Mouse (Mus musculus): ENCODE results near the gene Zfand3. TPM values are rescaled to one million over a fixed set of nuclear protein-coding genes. Genes with fewer than 3 reads are reported as not detected.

Gene Zfand3
- polyA plus RNA-seq, 1 experiment from 2014 or later: 59.5 TPM

DNA sequence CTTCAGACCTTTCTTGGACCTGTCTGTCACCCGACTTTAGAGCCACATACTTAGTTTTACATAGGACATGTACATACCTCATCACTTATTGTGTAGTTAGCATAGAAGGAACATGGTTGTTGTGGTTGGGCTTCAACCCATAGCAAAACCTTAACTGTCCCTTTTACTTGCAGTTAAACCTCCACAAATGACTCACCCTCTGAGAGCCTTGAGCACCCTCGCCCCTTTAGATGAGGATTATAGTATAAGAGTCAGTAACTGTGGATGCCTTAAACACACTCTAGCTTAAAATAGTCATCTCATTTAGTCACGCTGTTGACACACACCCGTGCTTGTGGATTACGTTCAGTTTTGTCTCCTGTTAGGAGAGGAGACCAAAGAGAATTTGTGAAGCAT, 47.8 kb downstream of the Zfand3 start:
- 88% methylated on average over 5 of the region's 5 CpGs for WGBS

GRCm38 (mm10) chr17:30053463-30053862, 48.9 kb downstream of the Zfand3 start:
- Histone ChIP-seq H3K4me2 (ENCODE audit: low read length) (no peak overlapping the region), H3K36me3 (ENCODE audit: control insufficient read depth, insufficient read depth, low read length) (no peaks in the 10 kb centered on the region), H3K4me1 (ENCODE audit: control insufficient read depth, insufficient read depth, low read length) (peaks cover 5% of the 10 kb centered on the region; the same call in 1 of the 2 replicates), H3K27me3 (replicated peaks; ENCODE audit: control insufficient read depth, insufficient read depth, low read length) (no peaks in the 10 kb centered on the region), H3K4me3 (ENCODE audit: low read depth, low read length) (no peak overlapping the region), H3K9ac (ENCODE audit: low read length) (no peak overlapping the region), H3K9me3 (replicated peaks; ENCODE audit: control insufficient read depth, low read length) (no peaks in the 10 kb centered on the region), H3K27ac (ENCODE audit: low read depth, low read length) (no peak overlapping the region)
- ATAC-seq (no peak), DNase-seq (ENCODE audit: low spot score) (no peak)
- WGBS: 85% methylated on average over 9 of the region's 9 CpGs

More for the DNA sequence above, 47.8 kb downstream of the Zfand3 start:
- Histone ChIP-seq H3K4me3 (ENCODE audit: low read depth, low read length) (no peak overlapping the region), H3K27me3 (replicated peaks; ENCODE audit: control insufficient read depth, insufficient read depth, low read length) (no peaks in the 10 kb centered on the region), H3K27ac (ENCODE audit: low read depth, low read length) (no peak overlapping the region), H3K36me3 (ENCODE audit: control insufficient read depth, insufficient read depth, low read length) (no peaks in the 10 kb centered on the region), H3K4me2 (ENCODE audit: low read length) (no peak overlapping the region), H3K9me3 (replicated peaks; ENCODE audit: control insufficient read depth, low read length) (no peaks in the 10 kb centered on the region), H3K9ac (ENCODE audit: low read length) (no peak overlapping the region), H3K4me1 (ENCODE audit: control insufficient read depth, insufficient read depth, low read length) (peaks cover 5% of the 10 kb centered on the region; the same call in 1 of the 2 replicates)
- ATAC-seq (peak; percentile 23; the same call in 1 of the 2 replicates), DNase-seq (ENCODE audit: low spot score) (no peak)

DNA sequence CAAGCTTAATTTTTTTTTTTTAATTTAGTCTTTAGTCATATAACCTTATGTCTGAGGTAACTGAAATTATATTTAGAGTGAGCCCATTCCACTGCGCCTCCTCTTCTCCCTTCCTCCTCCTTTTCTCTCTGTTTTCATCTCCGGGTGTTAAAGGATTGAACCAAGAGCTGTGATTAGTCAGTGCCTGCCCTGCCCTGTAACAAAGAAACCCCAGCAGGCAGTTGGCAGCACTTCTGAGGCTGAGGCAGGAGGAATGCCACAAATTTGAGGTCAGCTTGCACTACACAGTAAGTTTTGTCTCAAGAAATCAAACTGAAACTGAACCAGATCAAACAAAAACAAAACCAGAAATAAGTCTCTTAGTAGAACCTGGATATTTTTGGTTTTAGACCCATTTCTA, 49.3 kb downstream of the Zfand3 start:
- Histone ChIP-seq H3K27me3 (replicated peaks; ENCODE audit: control insufficient read depth, insufficient read depth, low read length) (no peaks in the 10 kb centered on the region), H3K36me3 (ENCODE audit: control insufficient read depth, insufficient read depth, low read length) (no peaks in the 10 kb centered on the region), H3K4me1 (ENCODE audit: control insufficient read depth, insufficient read depth, low read length) (peaks cover 6% of the 10 kb centered on the region; the same call in 1 of the 2 replicates), H3K4me2 (ENCODE audit: low read length) (no peak overlapping the region), H3K9me3 (replicated peaks; ENCODE audit: control insufficient read depth, low read length) (no peaks in the 10 kb centered on the region), H3K27ac (ENCODE audit: low read depth, low read length) (no peak overlapping the region), H3K4me3 (ENCODE audit: low read depth, low read length) (no peak overlapping the region), H3K9ac (ENCODE audit: low read length) (no peak overlapping the region)
- no peak for ATAC-seq
- 84% methylated on average over 2 of the region's 2 CpGs for WGBS
- no peak for DNase-seq (ENCODE audit: low spot score)

DNA sequence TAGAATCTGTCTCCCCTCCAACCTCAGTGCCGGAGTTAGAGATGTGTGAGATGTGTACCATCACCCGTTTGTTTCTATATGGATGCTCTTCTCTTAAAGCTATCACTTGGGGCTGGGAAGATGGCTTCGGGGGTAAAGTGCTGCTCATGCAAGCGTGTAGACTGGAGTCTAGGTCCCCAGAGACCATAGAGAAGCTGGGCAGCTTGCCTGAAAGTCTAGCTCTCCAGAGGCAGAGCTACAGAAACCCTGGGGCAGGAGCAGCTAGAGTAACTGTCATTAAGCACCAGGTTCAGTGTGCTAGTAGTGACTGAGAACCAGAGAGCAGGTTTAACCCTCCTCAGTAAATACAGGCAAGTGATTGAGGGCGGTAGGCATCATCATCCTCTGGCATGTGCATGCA, 51.7 kb downstream of the Zfand3 start:
- ATAC-seq: no peak
- 91% methylated on average over 5 of the region's 5 CpGs for WGBS
- no peaks in the 10 kb centered on the region for H3K27me3 ChIP-seq (replicated peaks; ENCODE audit: control insufficient read depth, insufficient read depth, low read length)
- no peak overlapping the region for H3K4me3 ChIP-seq (ENCODE audit: low read depth, low read length)
- H3K9me3 ChIP-seq (replicated peaks; ENCODE audit: control insufficient read depth, low read length): no peaks in the 10 kb centered on the region
- H3K9ac ChIP-seq (ENCODE audit: low read length): no peak overlapping the region
- no peak for DNase-seq (ENCODE audit: low spot score)
- no peak overlapping the region for H3K27ac ChIP-seq (ENCODE audit: low read depth, low read length)
- H3K36me3 ChIP-seq (ENCODE audit: control insufficient read depth, insufficient read depth, low read length): 0 out of 2 replicates have a peak, but pooled peaks cover 2% of the 10 kb centered on the region
- no peak overlapping the region for H3K4me2 ChIP-seq (ENCODE audit: low read length)
- H3K4me1 ChIP-seq (ENCODE audit: control insufficient read depth, insufficient read depth, low read length): peaks cover 9% of the 10 kb centered on the region; the same call in 1 of the 2 replicates

DNA sequence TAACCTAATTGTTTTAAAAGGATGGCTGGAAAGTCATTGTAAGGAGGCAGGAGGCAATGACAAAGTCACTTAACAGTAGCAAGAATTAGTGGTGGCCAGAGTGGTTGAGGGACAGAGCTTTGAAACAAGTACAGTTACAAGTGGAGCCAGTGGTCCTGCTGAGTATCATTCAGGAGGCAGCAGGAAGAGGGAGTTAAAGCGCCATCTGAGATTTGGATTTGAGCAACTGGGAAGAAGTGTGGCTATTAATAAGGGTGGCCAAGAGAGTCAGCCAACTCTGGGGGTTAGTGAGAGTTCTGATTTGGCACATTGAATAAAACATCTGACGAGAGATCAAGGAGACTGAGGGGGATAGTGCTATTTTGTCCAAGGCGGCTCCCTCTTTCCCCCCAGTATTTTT, 54.1 kb downstream of the Zfand3 start:
- Histone ChIP-seq H3K27me3 (replicated peaks; ENCODE audit: control insufficient read depth, insufficient read depth, low read length) (no peaks in the 10 kb centered on the region), H3K9me3 (replicated peaks; ENCODE audit: control insufficient read depth, low read length) (no peaks in the 10 kb centered on the region), H3K4me1 (ENCODE audit: control insufficient read depth, insufficient read depth, low read length) (0 out of 2 replicates have a peak, but pooled peaks cover 4% of the 10 kb centered on the region), H3K36me3 (ENCODE audit: control insufficient read depth, insufficient read depth, low read length) (0 out of 2 replicates have a peak, but pooled peaks cover 2% of the 10 kb centered on the region), H3K4me2 (ENCODE audit: low read length) (no peak overlapping the region), H3K9ac (ENCODE audit: low read length) (no peak overlapping the region), H3K4me3 (ENCODE audit: low read depth, low read length) (no peak overlapping the region), H3K27ac (ENCODE audit: low read depth, low read length) (no peak overlapping the region)
- WGBS: 74% methylated on average over 3 of the region's 3 CpGs
- no peak for ATAC-seq
- DNase-seq (ENCODE audit: low spot score): no peak

GRCm38 (mm10) chr17:30059066-30059465, 54.5 kb downstream of the Zfand3 start:
- ATAC-seq (no peak), DNase-seq (ENCODE audit: low spot score) (no peak)
- H3K9me3 ChIP-seq (replicated peaks; ENCODE audit: control insufficient read depth, low read length): no peaks in the 10 kb centered on the region
- H3K9ac ChIP-seq (ENCODE audit: low read length): no peak overlapping the region
- no peak overlapping the region for H3K27ac ChIP-seq (ENCODE audit: low read depth, low read length)
- peaks cover 7% of the 10 kb centered on the region; the same call in 1 of the 2 replicates for H3K4me1 ChIP-seq (ENCODE audit: control insufficient read depth, insufficient read depth, low read length)
- no peak overlapping the region for H3K4me2 ChIP-seq (ENCODE audit: low read length)
- H3K36me3 ChIP-seq (ENCODE audit: control insufficient read depth, insufficient read depth, low read length): 0 out of 2 replicates have a peak, but pooled peaks cover 2% of the 10 kb centered on the region
- 88% methylated on average over 5 of the region's 5 CpGs for whole genome bisulfite sequencing
- no peaks in the 10 kb centered on the region for H3K27me3 ChIP-seq (replicated peaks; ENCODE audit: control insufficient read depth, insufficient read depth, low read length)
- H3K4me3 ChIP-seq (ENCODE audit: low read depth, low read length): no peak overlapping the region

DNA sequence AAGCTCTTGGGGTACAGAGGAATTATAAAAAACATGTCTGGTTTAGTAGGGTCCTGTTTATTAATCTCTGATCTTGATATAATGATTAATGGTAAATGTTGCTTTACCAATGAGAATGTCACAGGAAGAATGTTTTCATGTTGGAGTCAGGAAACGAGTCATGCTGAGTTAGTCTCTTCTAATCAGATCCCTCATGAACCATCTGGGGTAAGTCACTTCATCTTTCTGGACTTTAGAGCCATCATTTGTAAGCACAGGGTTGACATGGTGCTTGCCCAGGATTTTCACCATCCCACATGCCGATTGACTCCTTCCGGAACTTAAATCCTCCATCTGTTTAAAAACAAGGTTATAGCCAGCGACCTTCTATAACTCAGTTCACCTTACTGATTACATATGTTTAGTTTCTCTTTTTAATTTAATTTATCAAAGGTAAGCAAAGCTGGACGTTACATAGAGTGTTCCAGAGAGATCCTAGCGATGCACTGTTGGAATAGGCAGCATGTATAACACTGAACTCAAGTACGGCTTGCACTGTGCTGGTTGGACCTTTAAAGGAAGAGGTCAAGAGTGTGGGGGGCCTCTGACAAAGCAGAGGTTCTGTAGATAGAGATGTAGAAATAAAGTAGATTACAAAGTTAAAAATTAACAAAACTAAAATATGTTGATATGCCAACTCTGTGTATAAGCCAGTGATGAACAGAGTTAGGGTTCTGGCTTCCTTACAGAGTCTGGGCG, 56.7 kb downstream of the Zfand3 start:
- Histone ChIP-seq H3K9ac (ENCODE audit: low read length) (no peak overlapping the region), H3K36me3 (ENCODE audit: control insufficient read depth, insufficient read depth, low read length) (0 out of 2 replicates have a peak, but pooled peaks cover 2% of the 10 kb centered on the region), H3K4me2 (ENCODE audit: low read length) (no peak overlapping the region), H3K27me3 (replicated peaks; ENCODE audit: control insufficient read depth, insufficient read depth, low read length) (no peaks in the 10 kb centered on the region), H3K9me3 (replicated peaks; ENCODE audit: control insufficient read depth, low read length) (no peaks in the 10 kb centered on the region), H3K4me1 (ENCODE audit: control insufficient read depth, insufficient read depth, low read length) (peaks cover 16% of the 10 kb centered on the region), H3K27ac (ENCODE audit: low read depth, low read length) (no peak overlapping the region), H3K4me3 (ENCODE audit: low read depth, low read length) (no peak overlapping the region)
- ATAC-seq: no peak
- WGBS: 92% methylated on average over 8 of the region's 8 CpGs
- DNase-seq (ENCODE audit: low spot score): no peak

GRCm38 (mm10) chr17:30063849-30064248, 59.3 kb downstream of the Zfand3 start:
- H3K9ac ChIP-seq (ENCODE audit: low read length): no peak overlapping the region
- H3K4me1 ChIP-seq (ENCODE audit: control insufficient read depth, insufficient read depth, low read length): peaks cover 16% of the 10 kb centered on the region
- no peak for ATAC-seq
- DNase-seq (ENCODE audit: low spot score): no peak
- H3K27me3 ChIP-seq (replicated peaks; ENCODE audit: control insufficient read depth, insufficient read depth, low read length): no peaks in the 10 kb centered on the region
- H3K36me3 ChIP-seq (ENCODE audit: control insufficient read depth, insufficient read depth, low read length): 0 out of 2 replicates have a peak, but pooled peaks cover 2% of the 10 kb centered on the region
- WGBS: 8% methylated on average over 3 of the region's 3 CpGs
- no peak overlapping the region for H3K4me3 ChIP-seq (ENCODE audit: low read depth, low read length)
- H3K27ac ChIP-seq (ENCODE audit: low read depth, low read length): no peak overlapping the region; the same call in 1 of the 2 replicates
- H3K9me3 ChIP-seq (replicated peaks; ENCODE audit: control insufficient read depth, low read length): no peaks in the 10 kb centered on the region
- no peak overlapping the region for H3K4me2 ChIP-seq (ENCODE audit: low read length)

DNA sequence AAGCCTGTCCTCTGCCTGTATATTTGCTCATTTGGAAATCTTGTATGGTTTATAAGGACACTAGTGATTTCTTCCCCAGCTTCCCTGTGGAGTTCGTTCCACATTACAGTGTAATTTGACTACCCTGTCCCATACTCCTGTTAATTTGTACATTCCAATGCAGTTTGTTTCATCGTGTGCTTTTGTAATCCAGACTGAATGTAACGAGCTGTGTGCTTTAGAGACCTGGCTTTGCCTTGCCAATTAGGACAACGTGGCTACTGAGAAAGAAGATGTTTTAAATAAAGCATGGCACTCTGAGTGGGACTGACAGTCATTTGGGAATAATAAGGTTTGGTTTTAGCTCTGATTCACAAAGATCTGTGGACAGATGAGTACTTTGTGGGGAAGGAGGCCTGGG, 60.2 kb downstream of the Zfand3 start:
- no peaks in the 10 kb centered on the region for H3K9me3 ChIP-seq (replicated peaks; ENCODE audit: control insufficient read depth, low read length)
- H3K27me3 ChIP-seq (replicated peaks; ENCODE audit: control insufficient read depth, insufficient read depth, low read length): no peaks in the 10 kb centered on the region
- ATAC-seq (peak; percentile 55; the same call in 1 of the 2 replicates), DNase-seq (ENCODE audit: low spot score) (peak; percentile 61)
- H3K9ac ChIP-seq (ENCODE audit: low read length): peak overlapping the region; percentile 13; the same call in 1 of the 2 replicates
- no peak overlapping the region for H3K4me3 ChIP-seq (ENCODE audit: low read depth, low read length)
- 7% methylated on average over 4 of the region's 4 CpGs for WGBS
- 0 out of 2 replicates have a peak, but pooled peaks cover 2% of the 10 kb centered on the region for H3K36me3 ChIP-seq (ENCODE audit: control insufficient read depth, insufficient read depth, low read length)
- H3K4me1 ChIP-seq (ENCODE audit: control insufficient read depth, insufficient read depth, low read length): peaks cover 13% of the 10 kb centered on the region
- H3K4me2 ChIP-seq (ENCODE audit: low read length): peak overlapping the region; percentile 24; the same call in 1 of the 2 replicates
- H3K27ac ChIP-seq (ENCODE audit: low read depth, low read length): no peak overlapping the region
